Mouse (Mus musculus) cerebellum, adult 9-11 months (tissue): Measurements from ENCODE around the gene Cln6.
"Not testable (repeated sequence)": the region's sequence is repeated elsewhere in the genome, so short reads cannot be mapped to it uniquely, and the experiment has no call there.

Source experiments
- DNase-seq: peaks from one replicate; pipeline ENCODE4 v3.0.0; 2022

Gene Cln6

DNA sequence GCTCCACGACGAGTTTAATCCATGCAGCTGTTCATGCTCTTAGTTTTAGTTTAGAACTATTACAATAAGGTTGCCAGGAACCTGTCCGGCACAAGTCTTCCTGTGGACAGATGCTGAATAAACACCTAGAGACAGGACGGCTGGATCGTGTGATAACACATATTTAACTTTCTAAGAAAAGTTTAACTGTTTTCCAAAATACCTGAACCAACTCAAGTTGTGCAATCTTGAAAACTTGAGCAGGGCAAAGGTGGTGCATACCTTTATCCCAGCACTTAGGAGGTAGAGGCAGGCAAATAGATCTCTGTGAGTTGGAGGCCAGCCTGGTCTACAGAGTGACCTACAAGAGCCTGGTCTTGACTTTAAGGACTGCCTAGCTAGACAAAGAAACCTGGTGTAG, 3.7 kb upstream of the Cln6 start:
- DNase-seq: no peak

- DNase-seq: no peak
These were observed 2.7 kb upstream of the Cln6 start for GRCm38 (mm10) chr9:62835705-62836446.

- DNase-seq: peak; percentile 46
These were observed 974 bp upstream of the Cln6 start for GRCm38 (mm10) chr9:62837611-62838010.

- DNase-seq: no peak
These were observed 459 bp upstream of the Cln6 start for GRCm38 (mm10) chr9:62838146-62838505.

- peak; percentile 62 for DNase-seq
These were observed 686 bp downstream of the Cln6 start for GRCm38 (mm10) chr9:62839172-62839770.

- DNase-seq: no peak
These were observed 4.9 kb downstream of the Cln6 start for GRCm38 (mm10) chr9:62843356-62844024.

GRCm38 (mm10) chr9:62844461-62844860, 5.9 kb downstream of the Cln6 start:
- DNase-seq: no peak

GRCm38 (mm10) chr9:62847694-62848093, 9.1 kb downstream of the Cln6 start:
- DNase-seq: peak; percentile 80

GRCm38 (mm10) chr9:62848641-62849040, 10.1 kb downstream of the Cln6 start:
- DNase-seq: no peak

- no peak for DNase-seq
These were observed 13.0 kb downstream of the Cln6 start for GRCm38 (mm10) chr9:62851571-62851970.

- no peak for DNase-seq
These were observed 15.9 kb downstream of the Cln6 start for GRCm38 (mm10) chr9:62854483-62854882.

- no peak for DNase-seq
These were observed 18.6 kb downstream of the Cln6 start for GRCm38 (mm10) chr9:62857216-62857615.

DNA sequence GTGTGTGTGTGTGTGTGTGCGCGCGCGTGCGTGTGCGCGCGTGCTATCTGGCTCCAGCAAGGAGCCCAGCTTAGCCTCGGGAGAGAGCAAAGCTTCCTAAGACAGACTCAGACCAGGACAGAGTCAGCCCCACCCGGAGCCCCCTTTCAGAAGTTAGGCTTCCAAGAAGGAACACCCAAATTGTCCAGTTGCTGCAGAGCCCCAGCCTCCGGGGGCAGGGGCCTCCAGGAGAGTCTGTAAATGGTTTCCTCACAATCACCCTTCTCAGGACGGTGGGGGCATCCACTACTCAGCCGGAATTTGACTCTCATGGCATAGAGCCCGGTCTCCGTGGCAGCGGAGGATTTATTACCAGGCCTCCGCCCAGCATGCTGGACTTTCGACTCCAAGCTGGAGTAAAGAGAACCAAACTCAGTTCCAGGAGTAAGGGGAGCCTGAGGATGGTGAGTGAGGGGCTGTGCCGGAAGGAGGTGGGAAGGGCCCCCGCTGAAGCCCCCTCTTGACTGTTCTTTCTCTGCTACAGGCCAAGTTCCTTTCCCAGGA, 19.2 kb downstream of the Cln6 start, which contains the start of gene Calml4:
Gene Calml4, plus strand, starts transcription at position 362 of the 543 bp plus-strand sequence.
- DNase-seq: no peak

DNA sequence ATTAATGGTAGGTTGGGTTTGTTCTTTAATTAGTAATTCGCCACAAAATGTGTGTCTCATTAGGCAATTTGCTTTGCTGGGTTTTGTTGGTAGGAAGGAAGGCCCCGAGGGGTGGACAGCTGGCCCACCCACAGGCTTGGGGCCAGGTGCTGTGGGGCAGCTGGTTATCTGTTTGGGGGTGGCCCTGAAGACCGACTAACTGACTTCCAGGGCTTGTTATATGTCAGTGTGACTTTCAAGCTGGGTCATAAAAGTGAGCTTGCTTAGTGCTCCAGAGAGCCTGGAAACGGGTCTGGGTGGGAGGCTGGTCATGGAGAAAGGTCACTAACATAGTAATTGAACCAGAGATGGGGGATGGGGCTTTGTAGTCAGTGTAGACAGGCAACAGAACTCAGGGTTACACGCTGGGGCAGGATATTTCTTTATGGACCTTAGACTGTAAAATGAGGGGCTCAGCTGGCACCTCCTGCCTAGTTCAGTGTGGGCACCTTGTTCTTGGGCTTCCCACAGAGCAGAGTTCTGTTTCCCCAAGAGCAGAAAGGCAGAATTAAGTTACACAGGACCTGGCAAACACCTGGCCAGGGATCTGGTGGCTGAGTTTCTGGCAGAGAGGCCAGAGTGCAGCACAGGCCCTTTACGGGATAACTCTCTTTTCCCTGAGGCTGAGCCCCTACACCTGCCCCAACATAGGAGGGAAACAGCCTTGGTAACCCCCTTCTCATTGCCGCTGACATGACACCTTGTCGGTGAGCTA, 19.9 kb downstream of the Cln6 start:
- no peak for DNase-seq

DNA sequence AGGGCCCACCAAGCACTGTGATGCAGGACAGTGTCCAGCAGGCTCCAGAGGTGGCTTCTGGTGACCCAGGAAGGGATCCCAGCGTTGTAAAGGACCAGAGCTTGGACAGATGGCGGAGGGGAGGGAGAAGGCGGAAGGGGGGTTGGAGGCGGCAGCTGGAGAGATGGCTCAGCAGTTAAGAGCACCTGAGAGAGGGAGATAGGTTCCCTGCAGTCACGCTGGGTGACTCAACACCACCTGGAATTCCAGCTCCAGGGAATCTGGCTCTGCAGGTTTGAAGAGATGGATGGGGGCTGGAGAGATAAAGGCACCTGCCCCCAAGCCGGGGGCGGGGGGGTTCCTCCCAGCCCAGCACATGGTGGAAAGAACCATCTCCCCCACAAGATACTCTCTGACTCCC, 21.5 kb downstream of the Cln6 start:
- DNase-seq: not testable (repeated sequence)

GRCm38 (mm10) chr9:62860866-62861265, 22.3 kb downstream of the Cln6 start:
- DNase-seq: no peak

GRCm38 (mm10) chr9:62869236-62869635, 30.7 kb downstream of the Cln6 start:
- DNase-seq: not testable (repeated sequence)

- DNase-seq: no peak
These were observed 32.1 kb downstream of the Cln6 start for GRCm38 (mm10) chr9:62870728-62871127.

- no peak for DNase-seq
These were observed 38.5 kb downstream of the Cln6 start for GRCm38 (mm10) chr9:62876966-62877616.

GRCm38 (mm10) chr9:62877825-62878224, 39.2 kb downstream of the Cln6 start:
- DNase-seq: no peak

DNA sequence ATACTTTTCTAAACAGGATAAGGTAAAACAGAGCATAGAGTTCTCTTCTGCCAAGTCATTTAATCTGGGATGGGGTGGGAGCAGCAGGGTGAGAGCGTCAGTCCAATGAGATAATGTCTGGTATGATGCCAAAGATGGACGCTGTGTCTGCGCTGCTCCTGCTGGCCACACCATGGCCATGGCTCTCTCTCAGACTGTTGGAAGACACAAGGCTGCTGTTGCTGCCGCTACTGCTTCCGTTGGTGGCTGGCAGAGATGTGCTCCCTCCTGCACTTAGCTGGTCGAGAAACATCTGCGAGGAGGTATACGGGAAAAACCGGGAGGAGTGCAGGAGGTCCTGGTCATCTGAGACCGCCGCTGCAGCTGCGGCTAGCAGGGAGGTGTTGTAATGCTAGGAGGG, 43.3 kb downstream of the Cln6 start:
- DNase-seq: peak; percentile 43

- no peak for DNase-seq
These were observed 55.9 kb downstream of the Cln6 start for GRCm38 (mm10) chr9:62894486-62894885.
